Mouse (Mus musculus) CD4-positive helper T cell, adult 2 months (primary cell): ENCODE data around the gene Col4a5.

ENCODE experiments used
- DNase-seq: peaks from one replicate; pipeline ENCODE4 v3.0.0-alpha.2; 2012; ENCODE audit warnings: low read depth, missing footprints, low spot score

Col4a5 gene

DNA sequence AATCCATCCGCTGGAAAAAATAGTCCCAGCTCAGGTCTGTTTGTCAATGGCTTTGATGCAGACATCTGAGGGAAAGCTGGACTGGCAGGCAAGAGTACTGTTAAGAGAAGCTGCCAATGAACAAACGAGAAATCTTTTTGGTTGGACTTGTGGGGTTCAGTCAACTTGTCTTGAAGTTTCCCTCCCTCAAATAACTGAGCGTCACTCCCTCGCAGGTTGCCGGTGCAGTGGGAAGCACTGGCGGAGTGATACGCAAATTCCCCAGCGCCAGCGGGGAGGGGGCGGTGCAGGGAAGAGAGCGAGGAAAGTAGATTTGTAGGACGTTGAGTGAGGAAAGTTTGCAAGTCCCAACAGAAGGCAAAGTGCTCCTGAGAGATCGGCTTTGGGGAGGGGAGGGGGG, at the start of gene Col4a5:
Gene Col4a5 (plus strand): TSS at position 276 of the 400 bp plus-strand sequence.
- no peak for DNase-seq

DNA sequence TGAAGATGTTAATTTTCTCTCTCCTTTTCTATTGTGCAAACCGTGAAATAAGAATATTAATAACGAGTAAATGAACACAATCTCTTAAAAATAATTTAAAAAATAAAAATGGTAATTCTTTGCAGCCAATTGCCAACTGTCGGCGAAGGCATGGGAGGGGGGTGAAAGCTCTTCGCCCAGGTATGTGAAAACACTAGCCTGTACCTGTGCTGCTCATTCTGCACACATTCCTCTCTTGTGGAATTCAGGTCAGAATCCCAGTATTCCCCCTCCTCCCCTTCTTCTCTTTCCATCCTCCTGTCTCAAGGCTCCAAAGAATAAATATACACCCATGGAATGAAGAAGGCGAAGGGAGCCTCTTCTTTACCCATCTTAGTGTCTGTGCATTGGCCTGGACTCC, 38.4 kb upstream of the Col4a5 start:
- DNase-seq: no peak

GRCm38 (mm10) chrX:141439423-141439822, 35.8 kb upstream of the Col4a5 start:
- no peak for DNase-seq

- no peak for DNase-seq
Measured at GRCm38 (mm10) chrX:141447936-141448335, 27.2 kb upstream of the Col4a5 start.

- no peak for DNase-seq
Measured at GRCm38 (mm10) chrX:141473470-141474302, 1.5 kb upstream of the Col4a5 start, which contains the start of gene Col4a6. Gene Col4a6 (minus strand): TSS chrX:141474076.

- no peak for DNase-seq
Measured at GRCm38 (mm10) chrX:141475566-141476327, 562 bp downstream of the Col4a5 start.

GRCm38 (mm10) chrX:141494545-141494944, 19.4 kb downstream of the Col4a5 start:
- DNase-seq: no peak

- no peak for DNase-seq
Measured at GRCm38 (mm10) chrX:141503125-141503524, 27.9 kb downstream of the Col4a5 start.

- no peak for DNase-seq
Measured at GRCm38 (mm10) chrX:141533447-141533846, 58.3 kb downstream of the Col4a5 start.

DNA sequence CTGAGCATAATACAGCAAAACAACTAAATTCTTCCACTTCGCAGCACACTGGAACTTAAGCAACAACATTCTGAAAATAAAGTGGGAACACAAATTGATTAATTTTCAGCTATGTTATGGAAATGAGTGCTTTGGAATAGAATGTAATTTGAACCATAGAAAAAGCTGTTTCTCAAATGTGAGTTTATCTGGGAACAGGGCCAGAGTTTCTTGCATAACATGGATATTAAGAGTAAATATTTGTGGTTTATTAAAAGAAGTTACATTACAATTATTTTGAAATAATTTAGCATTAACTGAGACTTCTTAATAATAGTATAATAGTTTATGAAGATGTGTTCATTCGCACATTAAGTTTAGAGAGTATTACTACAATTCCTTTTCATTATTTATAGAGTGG, 72.3 kb downstream of the Col4a5 start:
- no peak for DNase-seq

DNA sequence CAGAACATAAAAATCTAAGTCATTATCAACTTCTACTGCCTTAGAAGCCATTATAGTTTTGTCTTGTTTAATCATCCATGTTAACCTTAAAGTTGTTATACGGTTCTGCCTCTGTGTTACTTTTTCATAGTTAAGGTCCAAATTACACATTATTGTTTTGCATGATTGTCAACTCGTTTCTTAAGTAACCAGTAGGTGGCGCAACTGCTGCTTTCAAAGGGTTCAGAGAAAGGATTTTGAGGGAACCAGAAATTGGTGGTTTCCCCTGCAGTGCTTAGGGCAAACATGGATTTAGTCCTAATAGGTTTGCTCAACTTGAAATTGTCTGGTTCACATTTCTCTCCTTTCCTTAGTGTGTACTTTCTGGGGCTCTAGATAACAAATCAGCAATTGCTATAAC, 115.1 kb downstream of the Col4a5 start:
- no peak for DNase-seq

DNA sequence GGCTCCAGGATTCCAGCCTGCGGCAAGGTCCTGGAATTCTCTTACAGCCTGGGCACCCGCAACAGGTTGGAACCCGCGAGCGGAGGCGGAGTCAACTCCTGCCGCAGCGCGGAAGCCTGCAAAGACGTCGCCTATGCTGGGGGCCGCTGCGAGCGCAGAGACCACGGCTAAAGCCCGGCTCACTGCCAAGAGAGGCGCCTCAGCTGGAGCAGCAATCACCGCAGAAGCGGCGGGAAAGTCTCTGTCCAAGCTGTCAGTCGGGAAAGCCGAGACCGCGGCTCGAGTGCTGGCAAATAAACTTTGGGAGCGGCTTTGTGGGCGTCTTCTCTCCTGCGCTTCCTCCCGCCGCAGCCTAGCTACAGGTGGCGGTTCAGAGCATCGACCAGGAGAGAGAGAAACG, 246.5 kb downstream of the Col4a5 start:
- DNase-seq: no peak

GRCm38 (mm10) chrX:141723936-141724335, 248.8 kb downstream of the Col4a5 start:
- DNase-seq: no peak

- no peak for DNase-seq
Measured at GRCm38 (mm10) chrX:141724391-141724891, 249.3 kb downstream of the Col4a5 start.

DNA sequence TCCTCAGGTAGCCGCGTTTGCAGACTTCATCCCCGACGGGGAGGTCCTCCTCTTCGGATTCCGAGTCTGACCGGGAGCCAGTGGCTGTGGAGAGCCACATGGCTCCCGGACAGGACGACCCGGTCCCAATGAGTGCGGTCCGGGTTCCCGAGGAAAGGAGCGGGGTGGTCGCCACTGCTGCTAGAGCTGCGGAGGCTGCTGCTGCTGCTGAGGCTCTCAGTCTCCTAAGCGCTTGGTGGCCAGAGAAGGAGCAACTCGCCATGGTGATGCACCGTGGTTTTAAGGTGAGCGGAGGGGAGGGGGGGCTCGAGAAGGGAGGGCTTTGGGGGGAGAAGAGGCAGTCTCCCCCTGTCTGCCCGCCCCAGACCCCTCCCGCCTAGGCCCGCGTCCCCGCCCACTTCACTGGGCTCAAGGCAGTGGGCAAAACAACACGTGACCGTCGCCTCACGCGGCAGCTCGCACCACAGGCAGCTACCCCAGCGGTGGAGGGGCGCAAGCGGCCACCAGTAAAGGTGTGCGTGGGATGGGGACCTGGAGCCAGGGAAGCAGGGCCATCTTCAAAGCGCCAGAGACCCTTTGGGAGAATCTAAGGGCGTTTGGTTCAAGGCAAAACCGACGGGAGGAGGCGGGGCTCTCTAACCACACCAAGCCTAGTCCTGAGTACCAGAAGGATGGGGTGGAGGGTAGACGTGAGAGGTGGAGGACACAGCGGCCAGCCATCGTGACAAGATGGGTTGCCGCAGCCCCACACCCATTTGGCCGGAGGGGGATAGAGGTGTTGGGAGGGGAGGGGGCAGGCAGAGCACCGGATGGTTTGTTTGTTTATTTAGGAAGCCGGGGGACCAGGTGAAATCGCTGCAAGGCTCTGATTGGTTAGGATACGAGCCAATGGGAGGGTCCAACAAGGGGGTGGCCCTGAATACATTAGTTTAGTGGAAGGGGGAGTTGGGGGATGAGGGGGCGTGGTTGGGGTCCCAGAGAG, 250.0 kb downstream of the Col4a5 start, which contains the start of gene Irs4:
Gene Irs4 (minus strand): TSS at position 327 of the 982 bp plus-strand sequence.
- DNase-seq: no peak

GRCm38 (mm10) chrX:141729570-141729969, 254.4 kb downstream of the Col4a5 start:
- no peak for DNase-seq
